Mouse (Mus musculus): ENCODE measurements around the gene Capzb. TPM values are rescaled to one million over a fixed set of nuclear protein-coding genes. Genes with fewer than 3 reads are reported as not detected.

Capzb gene
- total RNA-seq, 2 experiments from 2014 or later = 155 to 389 TPM

DNA sequence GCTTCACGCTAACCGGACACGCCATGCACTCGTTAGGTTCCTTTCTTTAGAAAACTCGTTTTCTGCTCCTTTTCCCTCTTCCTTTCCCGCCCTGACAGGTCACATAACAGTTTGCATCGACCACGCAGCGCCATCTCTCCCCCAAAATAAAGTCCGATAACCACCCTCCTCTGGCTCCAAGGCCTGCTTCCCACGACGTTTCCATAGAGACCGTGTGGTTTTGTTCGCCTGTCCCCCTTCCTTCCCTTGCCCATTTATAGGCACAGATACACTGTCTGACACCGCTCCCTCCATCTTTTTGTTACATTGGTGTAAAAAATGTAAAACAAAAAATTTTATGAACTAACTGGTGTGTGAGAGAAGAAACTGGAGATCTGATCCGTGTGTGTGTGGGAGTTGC, 98.4 kb downstream of the Capzb start:
- ATAC-seq (replicated peaks; ENCODE audit: poor library complexity, severe bottlenecking) = no peak

DNA sequence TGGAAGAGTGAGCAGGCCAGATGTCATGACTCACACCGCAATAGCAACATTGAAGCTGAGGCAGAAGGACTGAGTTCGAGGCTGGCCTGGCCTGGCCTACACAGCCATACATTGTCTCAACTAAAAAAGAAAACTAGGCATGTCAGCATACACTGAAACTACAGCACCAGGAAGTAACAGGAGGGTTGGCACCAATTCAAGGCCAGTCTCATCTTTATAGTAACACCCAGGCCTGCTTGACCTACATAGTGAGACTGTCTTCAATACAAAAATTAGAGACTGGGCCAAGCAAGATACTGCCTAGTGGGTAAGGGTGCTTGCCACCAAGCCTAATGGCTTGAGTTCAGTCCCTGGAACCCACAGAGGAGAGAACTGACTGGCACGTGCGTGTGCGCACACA, 99.3 kb downstream of the Capzb start:
- ATAC-seq (replicated peaks; ENCODE audit: poor library complexity, severe bottlenecking) = no peak

DNA sequence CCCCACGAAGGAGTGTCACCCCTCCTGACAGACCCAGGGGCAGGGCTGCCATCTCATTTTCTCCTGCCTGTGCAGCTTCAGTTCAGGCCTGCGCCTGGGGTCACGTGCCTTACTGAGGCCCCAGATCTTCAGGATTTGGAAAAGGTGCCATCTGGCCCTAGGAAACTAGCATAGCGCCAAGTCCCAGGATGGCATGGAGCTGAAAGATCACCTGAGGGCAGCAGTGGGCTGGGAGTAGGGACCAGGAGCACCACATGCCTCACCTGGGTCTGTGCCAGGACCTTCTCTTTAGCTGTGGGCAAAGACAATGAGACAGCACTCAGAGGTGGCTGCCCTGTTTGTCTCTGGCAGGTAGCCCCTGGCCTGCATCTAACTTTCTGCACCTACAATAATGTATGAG, 104.9 kb downstream of the Capzb start:
- no peak for ATAC-seq (replicated peaks; ENCODE audit: poor library complexity, severe bottlenecking)

DNA sequence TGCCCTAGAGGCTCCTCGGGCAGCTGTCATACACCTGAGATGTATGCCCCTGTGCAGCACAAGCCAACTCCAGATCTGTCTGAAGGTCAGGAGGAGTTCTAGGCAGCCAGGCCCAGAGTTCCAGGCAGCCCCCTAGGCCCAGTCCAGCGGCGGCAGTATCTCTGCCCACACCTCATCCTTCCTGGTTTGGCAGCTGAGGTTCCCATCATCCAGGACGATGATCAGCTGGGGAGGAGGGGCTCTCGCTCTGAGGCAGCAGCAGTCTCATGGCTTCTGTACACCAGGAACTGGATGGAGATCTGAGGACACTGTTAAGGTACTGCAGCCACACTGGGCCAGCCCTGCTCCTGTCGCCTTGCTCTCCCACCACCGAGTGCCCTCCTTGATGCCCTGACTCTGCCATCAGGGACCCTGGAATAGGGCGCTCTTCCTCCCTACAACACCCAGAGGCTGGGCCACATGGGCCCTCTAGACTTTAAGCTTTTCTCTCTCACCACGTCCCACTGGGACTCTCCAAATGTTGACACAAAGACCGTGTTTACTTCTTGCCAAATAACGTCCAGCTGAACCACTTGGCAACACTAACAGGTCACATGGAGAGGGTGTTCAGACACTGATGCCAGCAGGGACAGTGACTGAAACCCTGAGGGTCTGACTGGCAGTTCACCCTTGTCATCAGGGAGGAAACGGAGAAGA, 106.1 kb downstream of the Capzb start:
- no peak for ATAC-seq (replicated peaks; ENCODE audit: poor library complexity, severe bottlenecking)

DNA sequence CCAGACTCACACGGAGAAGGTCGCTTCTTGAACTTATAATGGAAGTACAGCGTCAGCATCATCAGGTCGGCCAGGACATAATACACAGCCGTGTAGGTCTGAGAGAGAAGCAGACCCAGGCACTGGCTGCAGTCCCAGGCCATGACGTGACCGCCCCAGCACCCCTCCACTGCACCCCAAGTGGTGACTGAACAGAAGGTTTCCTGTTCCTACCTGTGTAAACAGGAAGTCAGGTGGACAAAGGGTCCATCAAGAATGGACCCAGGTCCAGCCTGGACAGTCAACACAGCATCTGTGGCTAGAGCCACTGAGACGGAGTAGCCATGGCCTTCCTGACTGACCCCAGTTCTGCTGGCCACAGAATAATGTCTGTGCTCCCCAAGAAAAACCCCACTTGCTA, 109.1 kb downstream of the Capzb start:
- no peak for ATAC-seq (replicated peaks; ENCODE audit: poor library complexity, severe bottlenecking)

DNA sequence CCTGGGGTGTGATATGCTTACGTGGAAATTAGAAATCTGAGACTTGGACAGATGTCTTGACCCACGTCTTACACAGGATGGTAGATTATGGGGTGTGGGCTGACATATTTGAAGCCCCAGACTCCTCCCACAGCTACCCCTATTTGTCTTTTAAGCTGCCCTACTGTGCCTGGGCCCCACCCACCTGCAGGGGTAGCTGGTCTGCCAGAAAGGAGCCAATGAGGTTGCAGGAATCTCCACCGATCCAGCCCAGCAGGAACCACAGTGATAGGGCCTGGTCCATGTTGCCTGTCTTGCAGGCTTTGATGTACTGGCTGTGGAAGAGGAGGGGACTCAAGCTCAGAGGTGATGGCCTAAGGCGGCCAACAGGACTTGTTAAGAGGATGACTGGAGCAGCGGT, 109.5 kb downstream of the Capzb start:
- ATAC-seq (replicated peaks; ENCODE audit: poor library complexity, severe bottlenecking) = no peak

DNA sequence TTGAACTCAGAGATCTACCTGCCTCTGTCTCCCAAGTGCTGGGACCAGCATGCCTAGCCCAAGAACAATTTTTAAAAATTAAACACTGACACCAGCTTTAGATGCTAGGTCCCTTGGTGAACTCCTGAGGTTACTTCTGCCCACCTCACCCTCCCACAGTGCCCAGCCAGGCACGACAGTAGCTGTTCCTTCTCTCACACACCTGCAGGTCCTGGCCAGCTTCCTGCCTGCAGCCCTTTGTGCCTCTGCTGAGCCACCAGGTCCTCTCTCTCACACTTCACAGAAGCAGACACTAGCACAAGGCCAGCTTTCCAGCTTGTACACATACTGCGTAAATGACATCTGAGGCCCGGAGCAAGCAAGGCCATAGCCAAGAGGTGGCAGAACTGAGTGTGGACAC, 112.8 kb downstream of the Capzb start:
- ATAC-seq (replicated peaks; ENCODE audit: poor library complexity, severe bottlenecking) = no peak

DNA sequence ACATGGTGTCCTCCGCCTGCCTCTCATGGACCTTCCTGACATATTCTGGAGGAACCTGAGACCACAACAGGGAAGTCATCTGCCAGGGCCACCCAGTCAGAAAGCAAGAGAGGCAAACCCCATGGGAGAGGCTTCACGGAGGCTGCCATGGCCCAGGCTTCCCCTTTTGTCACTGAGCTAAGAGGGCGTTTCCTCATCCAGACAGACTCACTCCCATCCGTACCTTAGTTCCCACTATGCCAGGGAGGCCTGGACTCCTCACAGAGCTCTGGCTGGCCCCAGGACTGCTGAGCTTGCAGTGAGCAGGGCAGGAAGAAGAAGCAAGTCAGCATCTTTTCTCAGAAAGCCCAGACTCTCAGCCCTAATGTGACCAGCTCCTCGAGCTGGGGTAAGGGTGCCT, 115.2 kb downstream of the Capzb start:
- ATAC-seq (replicated peaks; ENCODE audit: poor library complexity, severe bottlenecking) = peak; percentile 78

DNA sequence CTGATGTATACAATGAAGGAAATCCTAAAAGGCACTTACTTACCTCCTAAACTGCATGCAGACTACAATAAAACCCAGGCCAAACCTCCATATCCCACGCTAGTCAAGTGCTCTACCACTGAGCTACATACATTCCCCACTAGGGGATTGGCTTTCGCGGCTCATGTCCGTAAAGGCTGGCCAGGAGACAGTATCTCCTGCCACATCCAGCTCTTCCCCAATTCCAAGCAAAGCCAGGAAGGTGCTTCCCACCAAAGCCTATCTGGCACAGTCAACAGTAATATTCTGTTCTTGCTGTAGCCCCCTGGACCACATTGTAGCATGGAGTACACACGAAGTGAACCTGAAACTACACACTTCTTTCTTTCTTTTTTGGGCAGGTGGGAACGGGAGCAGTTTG, 117.0 kb downstream of the Capzb start:
- ATAC-seq (replicated peaks; ENCODE audit: poor library complexity, severe bottlenecking) = no peak

DNA sequence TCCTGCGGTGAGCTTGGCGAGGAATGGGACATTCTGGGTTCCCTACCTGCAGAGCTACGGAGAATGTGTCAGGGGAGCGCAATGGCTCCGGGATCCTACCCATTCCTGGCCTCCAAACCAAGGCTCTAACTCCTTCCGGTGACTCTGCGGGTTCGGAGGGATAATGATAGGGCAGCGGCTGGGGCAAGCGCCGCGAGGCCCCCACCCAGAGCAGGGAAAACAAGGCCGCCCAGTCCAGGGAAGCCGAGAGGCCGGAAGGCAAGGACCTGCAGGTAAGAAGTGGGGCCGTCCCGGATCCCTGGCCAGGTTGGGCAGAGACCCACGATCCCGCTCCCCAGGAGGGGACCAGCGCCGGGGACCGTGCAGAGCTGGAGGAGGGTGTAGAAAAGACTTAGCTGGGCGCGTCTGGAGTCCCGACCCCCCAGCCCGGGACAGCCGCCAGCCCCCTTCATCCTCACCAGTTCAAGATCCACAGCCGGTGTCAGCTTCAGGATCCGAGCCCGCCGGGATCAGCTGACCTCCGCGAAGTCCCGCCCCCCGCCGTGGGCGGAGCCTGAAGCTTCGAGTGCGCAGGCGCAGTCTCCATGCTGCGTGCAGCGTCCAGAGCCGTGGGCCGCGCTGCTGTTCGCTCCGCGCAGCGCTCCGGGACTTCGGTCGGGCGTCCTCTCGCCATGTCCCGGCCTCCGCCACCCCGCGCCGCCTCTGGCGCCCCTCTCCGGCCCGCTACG, 117.6 kb downstream of the Capzb start, which contains the start of the genes Pqlc2 and Akr7a5:
Pqlc2 (minus strand) TSS at position 538 of the 728 bp plus-strand sequence.
Akr7a5 (plus strand) TSS at position 574 of the 728 bp plus-strand sequence.
- peak; percentile 65 for ATAC-seq (replicated peaks; ENCODE audit: poor library complexity, severe bottlenecking)

DNA sequence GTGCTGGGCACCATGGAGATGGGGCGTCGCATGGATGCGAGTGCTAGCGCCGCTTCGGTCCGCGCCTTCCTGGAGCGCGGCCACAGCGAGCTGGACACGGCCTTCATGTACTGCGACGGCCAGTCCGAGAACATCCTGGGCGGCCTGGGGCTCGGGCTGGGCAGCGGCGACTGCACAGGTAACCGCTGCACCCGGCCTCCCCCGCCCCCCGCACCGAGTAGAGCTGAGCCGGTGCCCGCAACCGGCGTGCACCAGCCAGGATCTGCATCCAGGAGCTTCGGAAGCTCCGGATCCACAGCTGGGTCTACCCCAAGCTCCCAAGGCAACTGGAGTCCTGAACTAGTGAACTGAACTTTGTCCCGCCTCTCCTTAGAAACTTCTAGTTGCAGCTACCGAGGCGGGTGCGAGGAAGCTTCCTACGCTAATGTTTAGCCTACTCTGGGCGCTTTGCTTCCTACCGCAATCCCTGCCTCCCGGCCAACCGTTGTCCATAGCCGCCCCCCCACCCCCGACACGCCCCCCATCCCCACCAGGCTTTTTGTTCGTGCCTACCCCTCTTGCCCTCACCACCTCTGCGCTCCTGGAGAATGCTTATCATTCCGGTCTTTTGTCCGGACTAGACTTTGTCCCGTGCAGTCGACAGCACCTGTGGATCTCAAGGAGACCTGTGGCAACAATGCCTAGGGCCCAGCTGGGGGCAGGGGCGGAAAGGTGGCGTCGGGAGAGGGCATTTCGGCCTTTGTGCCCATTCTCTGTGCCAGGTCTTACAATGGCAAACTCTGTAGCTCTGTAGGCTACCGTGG, 118.4 kb downstream of the Capzb start:
- no peak for ATAC-seq (replicated peaks; ENCODE audit: poor library complexity, severe bottlenecking)

DNA sequence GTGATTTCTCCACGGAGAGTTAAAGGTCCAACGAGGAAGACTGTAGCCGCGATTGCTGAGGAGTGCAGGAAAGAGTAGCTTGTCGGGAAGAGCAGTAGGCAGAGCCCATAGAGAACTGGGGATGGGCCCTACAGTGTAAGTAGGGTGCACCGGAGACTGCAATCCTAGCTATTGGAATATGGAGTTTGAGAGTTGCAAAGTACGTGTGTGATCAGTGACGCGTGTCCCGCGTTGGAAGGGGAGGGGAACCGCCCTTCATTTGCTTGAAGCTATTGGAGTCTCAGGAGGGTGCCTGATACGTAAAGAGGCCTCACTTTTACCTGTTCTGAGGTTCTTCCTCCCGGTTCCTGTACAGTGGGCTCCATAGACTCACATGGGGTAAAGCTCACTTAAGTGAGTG, 119.0 kb downstream of the Capzb start:
- no peak for ATAC-seq (replicated peaks; ENCODE audit: poor library complexity, severe bottlenecking)

DNA sequence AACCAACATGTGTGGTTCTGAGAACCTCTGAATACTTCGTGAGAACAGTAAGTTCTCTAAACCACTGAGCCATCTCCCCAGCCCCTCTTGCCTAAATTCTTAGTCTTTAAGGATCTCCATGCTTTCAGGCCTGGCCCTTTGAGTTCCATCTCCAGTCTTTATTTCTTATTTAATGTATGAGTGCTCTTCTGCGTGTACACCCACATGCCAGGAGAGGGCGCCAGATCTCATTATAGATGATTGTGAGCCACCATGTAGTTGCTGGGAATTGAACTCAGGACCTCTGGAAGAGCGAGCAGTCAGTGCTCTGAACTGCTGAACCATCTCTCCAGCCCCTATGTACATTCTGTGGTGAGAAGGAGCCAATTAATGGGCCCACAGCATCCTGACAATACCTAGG, 119.9 kb downstream of the Capzb start:
- ATAC-seq (replicated peaks; ENCODE audit: poor library complexity, severe bottlenecking) = no peak

DNA sequence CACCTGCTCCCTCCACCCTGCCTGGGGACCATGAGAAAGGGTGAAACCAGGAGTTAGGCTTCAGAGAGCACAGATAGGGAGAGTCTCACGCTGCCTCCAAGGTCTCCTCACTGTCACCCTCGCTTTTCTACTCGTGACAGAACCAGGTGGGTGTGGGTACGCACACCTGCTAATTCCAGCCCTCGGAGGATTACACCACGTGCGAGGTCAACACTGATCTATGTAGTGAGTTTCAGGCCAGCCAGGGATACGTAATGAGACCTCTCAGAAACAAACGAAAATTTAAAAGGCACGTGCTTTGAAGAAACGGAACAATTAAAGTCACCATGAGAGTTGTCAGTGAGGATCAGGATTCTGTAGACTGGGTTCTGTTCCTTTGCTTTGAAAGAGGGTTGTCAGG, 125.8 kb downstream of the Capzb start:
- no peak for ATAC-seq (replicated peaks; ENCODE audit: poor library complexity, severe bottlenecking)

DNA sequence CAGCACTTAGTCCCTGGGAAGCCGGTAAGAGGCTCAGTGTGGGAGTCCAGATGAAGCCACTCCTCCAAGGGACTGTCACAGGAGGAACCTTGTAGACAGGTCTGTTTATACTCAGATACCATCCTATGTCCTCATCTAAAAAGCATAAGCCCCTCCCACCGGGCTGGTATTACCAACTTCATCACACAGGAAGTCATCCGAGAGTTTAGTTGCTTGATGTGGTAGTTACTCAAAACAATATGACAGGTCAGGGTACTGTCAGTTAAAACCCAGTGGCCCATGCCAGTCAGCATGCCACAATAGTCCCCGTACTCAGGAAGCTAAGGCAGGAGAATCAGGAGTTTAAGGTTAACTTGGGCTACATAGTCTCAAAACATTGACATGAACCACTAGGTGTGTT, 127.0 kb downstream of the Capzb start:
- no peak for ATAC-seq (replicated peaks; ENCODE audit: poor library complexity, severe bottlenecking)

DNA sequence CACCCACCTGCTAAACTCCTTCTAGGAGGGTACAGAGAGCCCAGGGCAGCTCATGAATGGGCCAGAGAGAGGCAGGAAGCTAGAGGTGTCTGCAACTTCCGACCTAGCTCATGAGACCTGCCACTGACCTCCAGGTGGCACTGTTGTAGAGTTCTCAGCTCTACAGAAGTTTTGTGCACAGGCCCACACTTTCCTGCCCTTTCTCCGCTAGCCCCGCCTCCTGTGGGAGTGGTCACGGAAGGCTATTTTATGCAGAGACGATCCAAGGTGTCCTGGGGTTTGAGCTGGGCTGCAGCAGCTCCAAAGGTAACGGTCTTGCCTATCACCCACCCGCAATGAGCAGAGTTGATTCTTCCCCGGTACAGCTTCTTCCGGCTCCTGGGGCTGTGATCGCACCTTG, 137.9 kb downstream of the Capzb start:
- ATAC-seq (replicated peaks; ENCODE audit: poor library complexity, severe bottlenecking) = peak; percentile 100

DNA sequence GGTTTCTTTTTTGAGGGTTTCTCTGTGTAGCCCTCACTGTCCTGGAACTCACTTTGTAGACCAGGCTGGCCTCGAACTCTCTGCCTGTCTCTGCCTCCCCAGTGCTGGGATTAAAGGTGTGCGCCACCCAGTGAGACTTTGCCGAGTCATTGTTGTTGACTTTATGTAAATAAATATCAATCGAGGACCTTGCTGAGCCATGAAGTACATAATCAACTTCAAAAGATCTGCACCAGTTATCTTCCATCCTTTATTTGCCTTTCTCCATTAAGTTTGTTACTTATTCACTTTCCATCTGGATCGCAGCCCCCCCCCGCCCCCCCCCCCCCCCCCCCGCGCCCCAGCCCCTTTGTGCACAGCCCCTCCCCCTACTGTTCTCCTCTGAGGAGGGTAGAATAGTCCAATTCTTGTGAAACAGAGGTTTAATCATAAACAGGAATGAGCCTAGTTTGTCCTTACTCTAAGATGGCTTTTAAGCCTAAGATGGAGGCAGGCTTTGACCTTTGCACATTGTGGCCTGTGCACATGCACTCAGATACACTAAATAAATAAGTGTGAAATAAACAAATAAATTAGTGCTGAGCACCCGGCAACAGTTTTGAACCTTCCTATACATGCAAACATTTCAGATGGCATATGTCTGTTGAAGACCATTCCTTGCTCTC, 142.1 kb downstream of the Capzb start:
- no peak for ATAC-seq (replicated peaks; ENCODE audit: poor library complexity, severe bottlenecking)

DNA sequence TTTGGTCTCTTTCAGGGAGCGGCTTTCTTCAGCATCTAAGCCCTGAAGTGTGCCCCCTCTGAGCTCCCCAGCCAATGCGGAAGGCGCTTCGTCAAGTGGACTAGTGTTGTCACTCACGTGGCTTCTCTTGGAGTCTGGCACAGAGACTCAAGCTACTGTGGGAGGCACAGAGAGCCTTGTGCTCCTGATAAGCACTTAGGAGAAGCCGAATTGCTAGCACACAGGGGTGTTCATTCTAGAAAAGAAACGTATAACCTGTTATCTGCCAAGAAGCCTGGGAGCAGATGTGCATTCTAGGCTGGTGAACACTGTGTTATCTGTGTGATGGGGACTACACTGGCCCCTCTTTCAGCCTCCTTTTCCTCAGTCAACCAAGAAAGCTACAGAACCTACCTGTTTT, 142.8 kb downstream of the Capzb start:
- no peak for ATAC-seq (replicated peaks; ENCODE audit: poor library complexity, severe bottlenecking)

DNA sequence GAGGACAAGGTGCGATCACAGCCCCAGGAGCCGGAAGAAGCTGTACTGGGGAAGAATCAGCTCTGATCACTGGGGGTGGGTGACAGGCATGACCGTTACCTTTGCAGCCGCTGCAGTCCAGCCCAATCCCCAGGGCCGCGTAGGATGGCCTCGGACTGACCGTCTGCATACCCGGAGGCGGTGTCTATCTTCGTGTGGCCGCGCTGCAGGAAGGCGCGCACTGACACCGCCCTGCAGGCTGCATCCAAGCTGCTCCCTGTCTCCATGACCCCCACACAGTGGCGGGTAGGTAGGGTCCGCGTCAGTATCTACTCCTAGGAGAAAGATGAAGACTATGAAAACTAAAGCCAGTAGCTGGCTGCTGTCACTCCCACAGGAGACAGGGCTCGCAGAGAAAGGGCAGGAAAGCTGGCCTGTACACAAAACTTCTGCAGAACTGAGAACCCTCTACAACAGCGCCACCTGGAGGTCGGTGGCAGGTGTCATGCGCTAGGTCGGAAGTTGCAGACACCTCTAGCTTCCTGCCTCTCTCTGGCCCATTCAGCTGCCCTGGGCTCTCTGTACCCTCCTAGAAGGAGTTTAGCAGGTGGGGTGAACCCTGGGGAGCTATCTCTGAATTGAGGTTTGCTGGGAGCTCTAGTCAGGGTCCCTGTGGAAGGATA, 144.3 kb downstream of the Capzb start:
- peak; percentile 80 for ATAC-seq (replicated peaks; ENCODE audit: poor library complexity, severe bottlenecking)

DNA sequence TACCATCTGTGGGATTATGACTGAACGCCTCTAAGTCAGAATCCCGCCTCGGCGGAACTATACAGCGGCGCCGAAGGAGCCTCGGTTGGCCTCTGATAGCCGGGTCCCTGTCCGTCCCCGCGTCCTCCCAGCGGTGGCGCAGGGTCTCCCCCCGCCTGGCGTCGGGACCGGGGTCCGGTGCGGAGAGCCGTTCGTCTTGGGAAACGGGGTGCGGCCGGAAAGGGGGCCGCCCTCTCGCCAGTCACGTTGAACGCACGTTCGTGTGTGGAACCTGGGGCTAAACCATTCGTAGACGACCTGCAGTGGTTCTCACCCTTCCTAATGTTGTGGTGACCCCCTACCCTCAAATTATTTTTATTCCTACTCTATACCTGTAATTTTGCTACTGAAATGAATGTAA, 145.4 kb downstream of the Capzb start:
- ATAC-seq (replicated peaks; ENCODE audit: poor library complexity, severe bottlenecking) = no peak

Measured in granulocyte monocyte progenitor cell, adult 5-6 weeks (primary cell).